ENCODE assay signal across 8 mouse cellular contexts in the genomic region with DNA sequence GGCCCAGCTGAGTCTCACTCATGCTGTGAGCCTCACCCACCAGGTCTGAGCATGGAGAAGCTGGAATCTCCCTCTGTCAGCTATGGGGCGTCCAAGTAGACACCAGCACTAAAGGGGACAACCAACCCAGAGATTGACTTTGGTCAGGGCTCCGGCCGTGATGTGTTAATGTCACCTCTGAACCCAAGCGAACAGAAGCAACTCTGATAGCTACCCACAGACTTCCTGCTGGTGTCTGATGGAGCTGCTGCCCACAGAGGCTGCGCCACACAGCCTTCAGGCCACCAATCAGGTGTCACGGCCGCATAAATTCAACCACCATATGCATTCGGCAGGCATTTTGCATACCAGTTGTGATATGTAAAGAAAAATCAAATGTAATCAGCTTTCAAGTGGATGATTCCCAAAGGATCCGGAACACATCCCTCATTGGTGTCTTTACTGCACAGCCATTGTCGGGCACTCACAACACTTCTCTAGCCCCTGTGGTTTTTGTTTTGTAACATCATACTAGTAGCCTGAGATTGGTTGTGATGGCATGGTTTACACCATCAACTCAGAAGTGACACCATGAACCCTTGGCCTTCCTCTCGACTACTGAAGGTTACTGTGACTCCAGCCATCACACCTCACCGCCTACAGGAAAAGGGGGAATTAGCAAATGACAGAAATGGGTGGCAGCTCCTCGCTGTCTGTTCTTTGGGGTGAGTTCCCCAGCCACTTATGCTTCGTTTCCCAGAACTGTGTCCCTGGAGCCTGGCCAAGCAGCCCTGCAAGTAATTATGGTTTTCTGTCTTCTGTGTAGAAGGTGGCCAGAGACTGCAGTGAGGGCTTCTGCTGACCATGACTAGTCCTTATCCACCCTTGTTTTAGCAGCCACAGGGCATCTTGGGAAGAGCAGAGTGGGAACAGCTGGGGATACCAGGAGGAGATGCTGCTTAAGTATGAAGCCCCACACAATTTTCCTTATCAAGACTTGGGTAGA.
DNase-seq lines count a peak whose midpoint lies in the region; ATAC-seq and TF ChIP-seq lines count a peak whose summit lies in the region.
"Had no signal": no experiment of that assay in that cellular context is flagged by ENCODE, and none has a peak within 500 bp of the region (broad histone marks: within the 10 kb centered on the region; RNA-seq: fewer than 3 reads in every experiment).

No protein-coding gene starts in this region.

- H3K9ac ChIP-seq in liver, adult 2 months (ENCODE audit: low read depth, low read length) = no peak overlapping the region
- no peak overlapping the region for H3K9ac ChIP-seq in embryonic facial prominence, embryonic 14.5 days (ENCODE audit: low read depth, low read length)
- no peak overlapping the region for H3K9ac ChIP-seq in hindbrain, embryonic 14.5 days
- no peak overlapping the region for H3K9ac ChIP-seq in midbrain, embryonic 14.5 days (replicated peaks; ENCODE audit: low read length)

- peak overlapping the region; percentile 67 for H3K27ac ChIP-seq in liver, adult 2 months (replicated peaks; ENCODE audit: insufficient read depth, low read depth, low read length)
- H3K27ac ChIP-seq in embryonic facial prominence, embryonic 14.5 days (replicated peaks; ENCODE audit: low read depth, low read length) = peak overlapping the region; percentile 1; the same call in 1 of the 2 replicates
- peak overlapping the region; percentile 71 for H3K27ac ChIP-seq in hindbrain, embryonic 14.5 days
- peak overlapping the region; percentile 81 for H3K27ac ChIP-seq in midbrain, embryonic 14.5 days (replicated peaks; ENCODE audit: low read depth, low read length)

- TF ChIP-seq POLR2A in liver, adult 2 months (IDR thresholded peaks at IDR 0.05; ENCODE audit: extremely low read depth, insufficient read depth, low read length) = no peak

- 65% methylated on average over 14 of the region's 14 CpGs for WGBS in liver, adult 2 months
- WGBS in embryonic facial prominence, embryonic 14.5 days = 72% methylated on average over 14 of the region's 14 CpGs
- 75% methylated on average over 14 of the region's 14 CpGs for WGBS in hindbrain, embryonic 14.5 days
- 82% methylated on average over 14 of the region's 14 CpGs for WGBS in midbrain, embryonic 14.5 days

- no peak for TF ChIP-seq CTCF in liver, adult 2 months (IDR thresholded peaks at IDR 0.05; ENCODE audit: low read depth, low read length)

- H3K4me3 ChIP-seq in liver, adult 2 months (ENCODE audit: insufficient read depth, low read depth, low read length) = no peak overlapping the region
- no peak overlapping the region for H3K4me3 ChIP-seq in embryonic facial prominence, embryonic 14.5 days (ENCODE audit: low read depth, low read length)
- no peak overlapping the region for H3K4me3 ChIP-seq in hindbrain, embryonic 14.5 days (replicated peaks; ENCODE audit: low read length)
- no peak overlapping the region for H3K4me3 ChIP-seq in midbrain, embryonic 14.5 days (replicated peaks; ENCODE audit: low read depth, low read length)

- no peaks in the 10 kb centered on the region for H3K27me3 ChIP-seq in liver, adult 2 months (ENCODE audit: control insufficient read depth, insufficient read depth, low read length)
- H3K27me3 ChIP-seq in embryonic facial prominence, embryonic 14.5 days (replicated peaks; ENCODE audit: control insufficient read depth, insufficient read depth, low read length) = no peaks in the 10 kb centered on the region
- no peaks in the 10 kb centered on the region for H3K27me3 ChIP-seq in hindbrain, embryonic 14.5 days (ENCODE audit: control insufficient read depth, insufficient read depth, low read length)
- no peaks in the 10 kb centered on the region for H3K27me3 ChIP-seq in midbrain, embryonic 14.5 days (ENCODE audit: control insufficient read depth, insufficient read depth, low read length)

- no peaks in the 10 kb centered on the region for H3K36me3 ChIP-seq in liver, adult 2 months (ENCODE audit: control insufficient read depth, insufficient read depth, low read length)
- peaks cover 49% of the 10 kb centered on the region for H3K36me3 ChIP-seq in embryonic facial prominence, embryonic 14.5 days (ENCODE audit: control insufficient read depth, insufficient read depth, low read length)
- peaks cover 48% of the 10 kb centered on the region for H3K36me3 ChIP-seq in hindbrain, embryonic 14.5 days (replicated peaks; ENCODE audit: control insufficient read depth, insufficient read depth)
- peaks cover 51% of the 10 kb centered on the region for H3K36me3 ChIP-seq in midbrain, embryonic 14.5 days (ENCODE audit: control insufficient read depth, insufficient read depth, low read length)

- no peaks in the 10 kb centered on the region for H3K79me2 ChIP-seq in liver, adult 2 months (ENCODE audit: control insufficient read depth, insufficient read depth, low read length)

- no peak overlapping the region for H3K4me2 ChIP-seq in embryonic facial prominence, embryonic 14.5 days (ENCODE audit: low read depth, low read length)
- H3K4me2 ChIP-seq in hindbrain, embryonic 14.5 days (replicated peaks) = no peak overlapping the region
- H3K4me2 ChIP-seq in midbrain, embryonic 14.5 days (ENCODE audit: low read length) = no peak overlapping the region

- H3K9me3 ChIP-seq in embryonic facial prominence, embryonic 14.5 days (ENCODE audit: control insufficient read depth, low read length) = no peaks in the 10 kb centered on the region
- no peaks in the 10 kb centered on the region for H3K9me3 ChIP-seq in hindbrain, embryonic 14.5 days (ENCODE audit: control insufficient read depth, low read length)
- no peaks in the 10 kb centered on the region for H3K9me3 ChIP-seq in midbrain, embryonic 14.5 days (ENCODE audit: control insufficient read depth, low read length)

- peak; percentile 74 for DNase-seq in liver, adult 2 months (ENCODE audit: extremely low read depth, low read depth, low spot score)
- no peak for DNase-seq in liver
- peak; percentile 30 for DNase-seq in embryonic facial prominence, embryonic 14.5 days (ENCODE audit: low spot score)
- DNase-seq in hindbrain, embryonic 14.5 days (ENCODE audit: low spot score) = no peak
- peak; percentile 27 for DNase-seq in midbrain, embryonic 14.5 days
- DNase-seq in gastrocnemius, postnatal 10 days = no peak
- DNase-seq in gastrocnemius, adult 18-20 months (ENCODE audit: low spot score) = no peak
- DNase-seq: thymus, postnatal 25 days had no signal

- ATAC-seq in embryonic facial prominence, embryonic 14.5 days (ENCODE audit: low read depth) = no peak
- ATAC-seq in hindbrain, embryonic 14.5 days (ENCODE audit: low FRiP score) = no peak
- ATAC-seq in midbrain, embryonic 14.5 days (ENCODE audit: low FRiP score, low TSS enrichment) = no peak

- H3K4me1 ChIP-seq in liver, adult 2 months (ENCODE audit: control insufficient read depth, insufficient read depth, low read length) = peaks cover 19% of the 10 kb centered on the region
- peaks cover 7% of the 10 kb centered on the region; the same call in 1 of the 2 replicates for H3K4me1 ChIP-seq in embryonic facial prominence, embryonic 14.5 days (ENCODE audit: control insufficient read depth, insufficient read depth, low read length)
- peaks cover 31% of the 10 kb centered on the region for H3K4me1 ChIP-seq in hindbrain, embryonic 14.5 days (replicated peaks; ENCODE audit: control insufficient read depth, insufficient read depth, low read length)
- peaks cover 23% of the 10 kb centered on the region for H3K4me1 ChIP-seq in midbrain, embryonic 14.5 days (ENCODE audit: control insufficient read depth, insufficient read depth, low read length)

Comparison
In these comparisons a context has a peak if more than half of its experiments do, and no peak if none do; other contexts are left out.
1. DNase-seq: peak in liver, adult 2 months (single experiment), embryonic facial prominence, embryonic 14.5 days (single experiment) and midbrain, embryonic 14.5 days (single experiment); none in liver (single experiment), hindbrain, embryonic 14.5 days (single experiment), gastrocnemius, postnatal 10 days (single experiment) and gastrocnemius, adult 18-20 months (single experiment).
2. H3K27ac ChIP-seq: peak in every context shown above with its lines; median percentile 81 in midbrain, embryonic 14.5 days; 71 in hindbrain, embryonic 14.5 days; 67 in liver, adult 2 months; 1 in embryonic facial prominence, embryonic 14.5 days.